Mouse (Mus musculus) embryonic fibroblast, embryonic 13.5 days (primary cell): Measurements from ENCODE around the gene Slamf7.

Experiments
- CTCF ChIP-seq: IDR thresholded peaks from 2 replicates; pipeline ENCODE4 v1.5.1; 2011; ENCODE audit warnings: mild to moderate bottlenecking, control low read depth, low read length, moderate library complexity, borderline replicate concordance; ENCODE audit not compliant: insufficient read depth
- POLR2A ChIP-seq: IDR thresholded peaks from 2 replicates; pipeline ENCODE4 v1.6.1; 2011; ENCODE audit warnings: low read depth, mild to moderate bottlenecking, control low read depth, low read length, moderate library complexity

- TF ChIP-seq CTCF (no peak), POLR2A (no peak)
These were observed 33.2 kb downstream of the Slamf7 start for GRCm38 (mm10) chr1:171619645-171620044.
